28 mouse cellular contexts compared by ENCODE assay signal in genomic region chr3:156382919-156383318, GRCm38 (mm10).
"Had no signal": no experiment of that assay in that cellular context is flagged by ENCODE, and none has a peak within 500 bp of the region (broad histone marks: within the 10 kb centered on the region; RNA-seq: fewer than 3 reads in every experiment).

No protein-coding gene starts in this region.

- H3K4me1 ChIP-seq: heart, embryonic 13.5 days; heart, embryonic 15.5 days; hindbrain, embryonic 13.5 days; hindbrain, embryonic 15.5 days; intestine, embryonic 15.5 days; kidney, embryonic 15.5 days; limb, embryonic 13.5 days; limb, embryonic 15.5 days; liver, embryonic 12.5 days had no signal

- H3K27ac ChIP-seq: heart, adult 2 months; heart, embryonic 13.5 days; heart, embryonic 15.5 days; hindbrain, embryonic 13.5 days; hindbrain, embryonic 15.5 days; hindbrain, postnatal 0 days; intestine, embryonic 15.5 days; kidney, embryonic 15.5 days; kidney, postnatal 0 days; left cerebral cortex, adult 2 months; limb, embryonic 13.5 days; limb, embryonic 15.5 days; liver, embryonic 12.5 days; liver, embryonic 14.5 days had no signal

- ATAC-seq: hindbrain, postnatal 0 days; intestine, embryonic 15.5 days; intestine, postnatal 0 days; liver, embryonic 12.5 days had no signal

- DNase-seq: gastrocnemius, postnatal 14 days; gastrocnemius, postnatal 36 days; heart, adult 11 months; heart, adult 2 months; heart, postnatal 14 days; heart, postnatal 36 days; kidney, adult 2 months; kidney, adult 9 months; kidney, postnatal 14 days; kidney, postnatal 36 days; layer of hippocampus, adult 9-11 months; layer of hippocampus, postnatal 36 days; left cerebral cortex, postnatal 4 days had no signal

- H3K4me2 ChIP-seq: heart, embryonic 11.5 days; heart, embryonic 13.5 days; heart, embryonic 15.5 days; hindbrain, embryonic 13.5 days; hindbrain, embryonic 15.5 days; intestine, embryonic 15.5 days; kidney, embryonic 15.5 days; limb, embryonic 13.5 days; limb, embryonic 15.5 days; liver, embryonic 12.5 days had no signal

- H3K36me3 ChIP-seq: heart, embryonic 13.5 days; heart, embryonic 15.5 days; hindbrain, embryonic 13.5 days; hindbrain, embryonic 15.5 days; intestine, embryonic 15.5 days; kidney, embryonic 15.5 days; limb, embryonic 13.5 days; limb, embryonic 15.5 days; liver, embryonic 12.5 days had no signal

- H3K9me3 ChIP-seq: heart, embryonic 13.5 days; heart, embryonic 15.5 days; hindbrain, embryonic 13.5 days; hindbrain, embryonic 15.5 days; intestine, embryonic 15.5 days; kidney, embryonic 15.5 days; limb, embryonic 13.5 days; limb, embryonic 15.5 days; liver, embryonic 12.5 days had no signal

- H3K27me3 ChIP-seq: heart, embryonic 13.5 days; heart, embryonic 15.5 days; hindbrain, embryonic 13.5 days; hindbrain, embryonic 15.5 days; intestine, embryonic 15.5 days; kidney, embryonic 15.5 days; limb, embryonic 13.5 days; limb, embryonic 15.5 days; liver, embryonic 12.5 days had no signal

- H3K4me3 ChIP-seq: heart, adult 2 months; heart, embryonic 13.5 days; heart, embryonic 15.5 days; hindbrain, embryonic 13.5 days; hindbrain, embryonic 15.5 days; intestine, embryonic 15.5 days; kidney, embryonic 15.5 days; left cerebral cortex, adult 2 months; limb, embryonic 13.5 days; limb, embryonic 15.5 days; liver, embryonic 12.5 days had no signal

- H3K9ac ChIP-seq: heart, embryonic 13.5 days; heart, embryonic 15.5 days; hindbrain, embryonic 13.5 days; hindbrain, embryonic 15.5 days; intestine, embryonic 15.5 days; kidney, embryonic 15.5 days; limb, embryonic 13.5 days; limb, embryonic 15.5 days; liver, embryonic 12.5 days; liver, embryonic 14.5 days had no signal
